Mouse (Mus musculus) erythroblast, embryonic 14.5 days (primary cell): Measurements from ENCODE around the gene Ndst2.

Experiments used
- GATA1 ChIP-seq: IDR thresholded peaks from 2 replicates; pipeline ENCODE4 v1.6.1; 2012; ENCODE audit warnings: low read length, inconsistent platforms, mixed read lengths
- TAL1 ChIP-seq: IDR thresholded peaks from 3 replicates; pipeline ENCODE4 v1.6.1; 2012; ENCODE audit warnings: low read length, inconsistent platforms, mixed read lengths

DNA sequence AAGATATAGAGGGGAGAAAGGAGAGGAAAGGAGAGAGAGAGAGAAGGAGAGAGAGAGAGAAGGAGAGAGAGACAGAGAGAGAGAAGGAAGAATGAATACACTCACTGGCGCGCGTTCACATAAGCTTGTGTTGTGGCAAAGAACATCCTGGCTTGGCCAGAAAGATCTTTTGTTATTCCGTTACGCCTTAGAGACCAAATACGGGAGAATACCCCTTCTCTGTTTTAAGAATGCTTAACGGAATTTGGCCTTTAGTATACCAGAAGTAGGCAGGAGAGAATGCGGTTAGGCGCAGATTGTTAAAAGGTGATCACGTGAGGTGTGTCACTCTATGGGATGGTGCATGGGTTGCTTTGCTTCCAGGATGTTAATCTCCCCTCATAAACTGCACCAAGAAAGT is 26.1 kb downstream of the Ndst2 start:
- no peak for TF ChIP-seq GATA1
- TF ChIP-seq TAL1: no peak
